Mouse (Mus musculus) hindbrain, embryonic 15.5 days (tissue): Measurements from ENCODE around the gene Rnf183. TPM values are rescaled to one million over a fixed set of nuclear protein-coding genes. Genes with fewer than 3 reads are reported as not detected.

Experiments used
- ATAC-seq: fragments of 200-750 bp; cut with Nextera tagmentation; 2 replicates; pipeline ENCODE4 v1.8.0; 2017; ENCODE audit warnings: low read depth, moderate number of reproducible peaks, moderate TSS enrichment; ENCODE audit not compliant: low FRiP score
- H3K27ac ChIP-seq: fragments of 300-500 bp; sonication (generic); replicated peaks from 2 replicates; pipeline ENCODE4 v1.5.1; 2015; ENCODE audit warnings: mild to moderate bottlenecking, inconsistent platforms
- H3K27me3 ChIP-seq: fragments of 300-500 bp; sonication (generic); 2 replicates; pipeline ENCODE4 v1.6.1; 2015; ENCODE audit warnings: control low read depth, inconsistent platforms
- H3K36me3 ChIP-seq: fragments of 300-500 bp; sonication (generic); 2 replicates; pipeline ENCODE4 v1.6.1; 2015; ENCODE audit warnings: control low read depth, inconsistent platforms
- H3K4me1 ChIP-seq: fragments of 300-500 bp; sonication (generic); replicated peaks from 2 replicates; pipeline ENCODE4 v1.6.1; 2015; ENCODE audit warnings: control low read depth, inconsistent platforms
- H3K4me2 ChIP-seq: fragments of 300-500 bp; sonication (generic); 2 replicates; pipeline ENCODE4 v1.6.1; 2015; ENCODE audit warnings: moderate library complexity, mild to moderate bottlenecking, inconsistent platforms
- H3K4me3 ChIP-seq: fragments of 300-500 bp; sonication (generic); 2 replicates; pipeline ENCODE4 v1.5.1; 2015; ENCODE audit warnings: mild to moderate bottlenecking, inconsistent platforms
- H3K9ac ChIP-seq: fragments of 300-500 bp; sonication (generic); 2 replicates; pipeline ENCODE4 v1.6.1; 2015; ENCODE audit warnings: inconsistent platforms
- H3K9me3 ChIP-seq: fragments of 300-500 bp; sonication (generic); 2 replicates; pipeline ENCODE4 v1.6.1; 2016; ENCODE audit warnings: control low read depth, inconsistent platforms
- WGBS: fragments of 180-500 bp; shearing (Covaris S2); methylation state at CpG from one replicate; pipeline ENCODE4 v1.1.7; 2015; 5-methylcytosine and 5-hydroxymethylcytosine counted together
- polyA plus RNA-seq: library from polyadenylated mRNA; unstranded; fragments of >200 nt; fragmentation: Nextera tagmentation; extraction: Ambion mirVana; gene quantifications from 2 replicates; pipeline ENCODE4 v1.2.1, GENCODE M21; 2015

Rnf183 gene
- polyA plus RNA-seq, 1 experiment from 2014 or later: 0.27 TPM

- Histone ChIP-seq H3K36me3 (peaks cover 68% of the 10 kb centered on the region), H3K27me3 (no peaks in the 10 kb centered on the region), H3K9me3 (no peaks in the 10 kb centered on the region), H3K9ac (no peak overlapping the region), H3K27ac (no peak overlapping the region), H3K4me3 (no peak overlapping the region), H3K4me2 (no peak overlapping the region), H3K4me1 (no peaks in the 10 kb centered on the region)
- WGBS: 84% methylated on average over 4 of the region's 4 CpGs
- no peak for ATAC-seq
These were observed 37.3 kb downstream of the Rnf183 start for GRCm38 (mm10) chr4:62397616-62398365.

- WGBS: 92% methylated on average over 1 of the region's 1 CpGs
- Histone ChIP-seq H3K9me3 (no peaks in the 10 kb centered on the region), H3K27ac (no peak overlapping the region), H3K27me3 (no peaks in the 10 kb centered on the region), H3K4me3 (no peak overlapping the region), H3K4me1 (no peaks in the 10 kb centered on the region), H3K4me2 (no peak overlapping the region), H3K9ac (no peak overlapping the region), H3K36me3 (peaks cover 66% of the 10 kb centered on the region)
- no peak for ATAC-seq
These were observed 39.2 kb downstream of the Rnf183 start for GRCm38 (mm10) chr4:62395806-62396205.

GRCm38 (mm10) chr4:62393459-62393858 lies 41.6 kb downstream of the Rnf183 start:
- Histone ChIP-seq H3K4me2 (no peak overlapping the region), H3K27me3 (no peaks in the 10 kb centered on the region), H3K9me3 (no peaks in the 10 kb centered on the region), H3K36me3 (peaks cover 62% of the 10 kb centered on the region), H3K27ac (no peak overlapping the region), H3K4me1 (no peaks in the 10 kb centered on the region), H3K9ac (no peak overlapping the region), H3K4me3 (no peak overlapping the region)
- WGBS: 20% methylated on average over 6 of the region's 6 CpGs
- no peak for ATAC-seq

- peaks cover 52% of the 10 kb centered on the region for H3K36me3 ChIP-seq
- H3K9ac ChIP-seq: no peak overlapping the region
- no peaks in the 10 kb centered on the region for H3K27me3 ChIP-seq
- no peaks in the 10 kb centered on the region for H3K9me3 ChIP-seq
- no peaks in the 10 kb centered on the region for H3K4me1 ChIP-seq
- no peak overlapping the region for H3K27ac ChIP-seq
- 89% methylated on average over 7 of the region's 7 CpGs for WGBS
- ATAC-seq: no peak
- H3K4me2 ChIP-seq: no peak overlapping the region
- H3K4me3 ChIP-seq: no peak overlapping the region
These were observed 43.2 kb downstream of the Rnf183 start for GRCm38 (mm10) chr4:62391892-62392291.

GRCm38 (mm10) chr4:62389592-62390512 lies 45.2 kb downstream of the Rnf183 start:
- no peak overlapping the region for H3K27ac ChIP-seq
- H3K9ac ChIP-seq: no peak overlapping the region
- no peaks in the 10 kb centered on the region for H3K27me3 ChIP-seq
- H3K4me3 ChIP-seq: no peak overlapping the region
- peaks cover 45% of the 10 kb centered on the region for H3K36me3 ChIP-seq
- H3K9me3 ChIP-seq: no peaks in the 10 kb centered on the region
- H3K4me1 ChIP-seq: no peaks in the 10 kb centered on the region
- no peak for ATAC-seq
- H3K4me2 ChIP-seq: no peak overlapping the region
- WGBS: 89% methylated on average over 5 of the region's 5 CpGs

DNA sequence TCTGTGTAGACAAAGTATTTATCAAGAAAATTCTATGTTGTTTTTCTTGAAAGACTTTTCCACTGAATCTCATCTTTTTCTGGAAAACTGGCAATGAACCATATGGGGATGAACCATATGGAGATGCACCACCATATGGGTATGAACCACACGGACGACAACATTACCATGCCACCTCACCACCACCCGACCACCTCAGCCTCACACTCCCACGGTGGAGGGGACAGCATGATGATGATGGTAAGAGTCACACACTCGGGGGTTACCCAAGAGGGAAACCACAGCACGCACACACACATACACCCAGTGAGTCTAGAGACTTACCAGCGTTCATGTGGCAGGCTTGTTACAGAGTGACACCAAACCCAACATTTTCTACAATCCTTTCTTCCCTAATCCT lies 49.6 kb downstream of the Rnf183 start:
- H3K9ac ChIP-seq: no peak overlapping the region
- H3K27me3 ChIP-seq: no peaks in the 10 kb centered on the region
- ATAC-seq: no peak
- 90% methylated on average over 7 of the region's 7 CpGs for WGBS
- no peaks in the 10 kb centered on the region for H3K9me3 ChIP-seq
- H3K4me3 ChIP-seq: no peak overlapping the region
- H3K4me1 ChIP-seq: no peaks in the 10 kb centered on the region
- H3K36me3 ChIP-seq: peaks cover 20% of the 10 kb centered on the region; the same call in 1 of the 2 replicates
- no peak overlapping the region for H3K27ac ChIP-seq
- H3K4me2 ChIP-seq: no peak overlapping the region

GRCm38 (mm10) chr4:62384159-62384558 lies 50.9 kb downstream of the Rnf183 start:
- no peaks in the 10 kb centered on the region for H3K9me3 ChIP-seq
- no peaks in the 10 kb centered on the region for H3K4me1 ChIP-seq
- 92% methylated on average over 1 of the region's 1 CpGs for WGBS
- H3K27me3 ChIP-seq: no peaks in the 10 kb centered on the region
- H3K36me3 ChIP-seq: peaks cover 14% of the 10 kb centered on the region; the same call in 1 of the 2 replicates
- H3K9ac ChIP-seq: no peak overlapping the region
- H3K27ac ChIP-seq: no peak overlapping the region
- H3K4me3 ChIP-seq: no peak overlapping the region
- H3K4me2 ChIP-seq: no peak overlapping the region
- no peak for ATAC-seq

GRCm38 (mm10) chr4:62383752-62384151 lies 51.3 kb downstream of the Rnf183 start:
- Histone ChIP-seq H3K36me3 (peaks cover 10% of the 10 kb centered on the region; the same call in 1 of the 2 replicates), H3K4me1 (no peaks in the 10 kb centered on the region), H3K9ac (no peak overlapping the region), H3K9me3 (no peaks in the 10 kb centered on the region), H3K4me2 (no peak overlapping the region), H3K4me3 (no peak overlapping the region), H3K27ac (no peak overlapping the region), H3K27me3 (no peaks in the 10 kb centered on the region)
- WGBS: 92% methylated on average over 7 of the region's 7 CpGs
- ATAC-seq: no peak

- Histone ChIP-seq H3K9me3 (no peaks in the 10 kb centered on the region), H3K27me3 (no peaks in the 10 kb centered on the region), H3K9ac (no peak overlapping the region), H3K4me3 (no peak overlapping the region), H3K4me2 (no peak overlapping the region), H3K4me1 (no peaks in the 10 kb centered on the region), H3K36me3 (0 out of 2 replicates have a peak, but pooled peaks cover 5% of the 10 kb centered on the region), H3K27ac (no peak overlapping the region)
- ATAC-seq: no peak
- WGBS: 97% methylated on average over 6 of the region's 6 CpGs
These were observed 51.8 kb downstream of the Rnf183 start for GRCm38 (mm10) chr4:62383207-62383606.

- no peak overlapping the region for H3K4me2 ChIP-seq
- no peak overlapping the region for H3K27ac ChIP-seq
- H3K9ac ChIP-seq: no peak overlapping the region
- H3K27me3 ChIP-seq: no peaks in the 10 kb centered on the region
- H3K4me3 ChIP-seq: no peak overlapping the region
- WGBS: 93% methylated on average over 9 of the region's 9 CpGs
- H3K4me1 ChIP-seq: no peaks in the 10 kb centered on the region
- no peak for ATAC-seq
- no peaks in the 10 kb centered on the region for H3K36me3 ChIP-seq
- no peaks in the 10 kb centered on the region for H3K9me3 ChIP-seq
These were observed 55.2 kb downstream of the Rnf183 start for GRCm38 (mm10) chr4:62379724-62380381.
